Mouse (Mus musculus): Measurements from ENCODE around the gene Chst1.

GRCm38 (mm10) chr2:92582596-92582995 lies 16.9 kb upstream of the Chst1 start:
- TF ChIP-seq CTCF (IDR thresholded peaks at IDR 0.05) (no peak), EP300 (IDR thresholded peaks at IDR 0.05) (no peak)

Measured in lung, postnatal 0 days (tissue).